Mouse (Mus musculus) lung, embryonic 16.5 days (tissue): Measurements from ENCODE around the gene Lonrf3. TPM values are rescaled to one million over a fixed set of nuclear protein-coding genes. Genes with fewer than 3 reads are reported as not detected.

Experiments
- ATAC-seq: fragments of 200-750 bp; cut with Nextera tagmentation; 2 replicates; pipeline ENCODE4 v1.8.0; 2017; ENCODE audit warnings: low read depth, mild to moderate bottlenecking, moderate library complexity
- H3K27ac ChIP-seq: fragments of 300-500 bp; sonication (generic); 2 replicates; pipeline ENCODE4 v1.5.1; 2014; ENCODE audit warnings: mild to moderate bottlenecking, control low read depth, low read length
- H3K27me3 ChIP-seq: fragments of 300-500 bp; sonication (generic); 2 replicates; pipeline ENCODE4 v1.6.1; 2014; ENCODE audit warnings: low read depth, low read length, mixed read lengths; ENCODE audit not compliant: control insufficient read depth, insufficient read depth
- H3K36me3 ChIP-seq: fragments of 300-500 bp; sonication (generic); 2 replicates; pipeline ENCODE4 v1.6.1; 2014; ENCODE audit warnings: low read length; ENCODE audit not compliant: control insufficient read depth, insufficient read depth
- H3K4me1 ChIP-seq: fragments of 300-500 bp; sonication (generic); replicated peaks from 2 replicates; pipeline ENCODE4 v1.6.1; 2014; ENCODE audit warnings: low read length, mixed read lengths; ENCODE audit not compliant: control insufficient read depth, insufficient read depth
- H3K4me2 ChIP-seq: fragments of 300-500 bp; sonication (generic); 2 replicates; pipeline ENCODE4 v1.6.1; 2014; ENCODE audit warnings: low read depth, low read length, control low read depth
- H3K4me3 ChIP-seq: fragments of 300-500 bp; sonication (generic); 2 replicates; pipeline ENCODE4 v1.5.1; 2014; ENCODE audit warnings: mild to moderate bottlenecking, low read length, control low read depth
- H3K9ac ChIP-seq: fragments of 300-500 bp; sonication (generic); 2 replicates; pipeline ENCODE4 v1.6.1; 2014; ENCODE audit warnings: low read length, control low read depth
- H3K9me3 ChIP-seq: fragments of 300-500 bp; sonication (generic); 2 replicates; pipeline ENCODE4 v1.6.1; 2016; ENCODE audit warnings: low read length; ENCODE audit not compliant: control insufficient read depth
- WGBS: fragments of 180-500 bp; shearing (Covaris S2); extraction: QIAGEN DNeasy Blood & Tissue Kit; methylation state at CpG from one replicate; pipeline ENCODE4 v1.1.7; 2014; 5-methylcytosine and 5-hydroxymethylcytosine counted together
- polyA plus RNA-seq: library from polyadenylated mRNA; unstranded; fragments of >200 nt; fragmentation: Nextera tagmentation; extraction: Ambion mirVana; gene quantifications from 2 replicates; pipeline ENCODE4 v1.2.1, GENCODE M21; 2015

Lonrf3 gene
- 0.84 and 1.1 TPM in 2 replicates for polyA plus RNA-seq

- ATAC-seq: peak; percentile 77
- Histone ChIP-seq H3K4me2 (peak within 1 kb of the TSS; percentile 76), H3K4me3 (peak within 1 kb of the TSS; percentile 55), H3K9ac (peak within 1 kb of the TSS; percentile 57), H3K27ac (no peak within 1 kb of the TSS), H3K36me3 (no peaks in the 10 kb centered on the region), H3K4me1 (no peaks in the 10 kb centered on the region; the same call in 1 of the 2 replicates), H3K27me3 (no peaks in the 10 kb centered on the region; the same call in 1 of the 2 replicates), H3K9me3 (no peaks in the 10 kb centered on the region; the same call in 1 of the 2 replicates)
- WGBS: 24% methylated on average over 66 of the region's 68 CpGs
Measured at GRCm38 (mm10) chrX:36328271-36329039, at the start of gene Lonrf3. Gene Lonrf3 (plus strand): TSS chrX:36328353.

- WGBS: 32% methylated on average over 1 of the region's 1 CpGs
- Histone ChIP-seq H3K4me3 (no peak overlapping the region), H3K4me2 (no peak overlapping the region), H3K27me3 (no peaks in the 10 kb centered on the region), H3K36me3 (no peaks in the 10 kb centered on the region), H3K9ac (no peak overlapping the region), H3K9me3 (no peaks in the 10 kb centered on the region), H3K27ac (no peak overlapping the region), H3K4me1 (no peaks in the 10 kb centered on the region)
- no peak for ATAC-seq
Measured at GRCm38 (mm10) chrX:36278750-36279149, 49.4 kb upstream of the Lonrf3 start.

GRCm38 (mm10) chrX:36311420-36311819, 16.7 kb upstream of the Lonrf3 start:
- Histone ChIP-seq H3K36me3 (no peaks in the 10 kb centered on the region), H3K4me2 (no peak overlapping the region), H3K4me3 (no peak overlapping the region), H3K4me1 (no peaks in the 10 kb centered on the region), H3K9me3 (no peaks in the 10 kb centered on the region), H3K9ac (no peak overlapping the region), H3K27ac (no peak overlapping the region), H3K27me3 (no peaks in the 10 kb centered on the region)
- WGBS: 64% methylated on average over 3 of the region's 3 CpGs
- no peak for ATAC-seq

- 14% methylated on average over 17 of the region's 20 CpGs for WGBS
- H3K9ac ChIP-seq: no peak overlapping the region
Measured at GRCm38 (mm10) chrX:36327491-36328255, 480 bp upstream of the Lonrf3 start.

GRCm38 (mm10) chrX:36329040-36329649, 992 bp downstream of the Lonrf3 start:
- no peaks in the 10 kb centered on the region; the same call in 1 of the 2 replicates for H3K9me3 ChIP-seq
- H3K4me2 ChIP-seq: peak overlapping the region; percentile 76
- 25% methylated on average over 24 of the region's 66 CpGs for WGBS
- no peak overlapping the region for H3K27ac ChIP-seq
- H3K9ac ChIP-seq: peak overlapping the region; percentile 57
- H3K4me3 ChIP-seq: peak overlapping the region; percentile 55
- H3K4me1 ChIP-seq: no peaks in the 10 kb centered on the region; the same call in 1 of the 2 replicates
- ATAC-seq: peak; percentile 27
- no peaks in the 10 kb centered on the region; the same call in 1 of the 2 replicates for H3K27me3 ChIP-seq
- H3K36me3 ChIP-seq: no peaks in the 10 kb centered on the region

More at GRCm38 (mm10) chrX:36327491-36328255, 480 bp upstream of the Lonrf3 start:
- no peaks in the 10 kb centered on the region for H3K36me3 ChIP-seq
- ATAC-seq: peak; percentile 31; the same call in 1 of the 2 replicates
- peak overlapping the region; percentile 55 for H3K4me3 ChIP-seq
- H3K4me1 ChIP-seq: no peaks in the 10 kb centered on the region; the same call in 1 of the 2 replicates
- H3K9me3 ChIP-seq: no peaks in the 10 kb centered on the region; the same call in 1 of the 2 replicates
- H3K27ac ChIP-seq: no peak overlapping the region
- peak overlapping the region; percentile 76 for H3K4me2 ChIP-seq
- no peaks in the 10 kb centered on the region; the same call in 1 of the 2 replicates for H3K27me3 ChIP-seq

- Histone ChIP-seq H3K27me3 (no peaks in the 10 kb centered on the region; the same call in 1 of the 2 replicates), H3K4me3 (peak overlapping the region; percentile 55), H3K4me1 (no peaks in the 10 kb centered on the region; the same call in 1 of the 2 replicates), H3K9me3 (no peaks in the 10 kb centered on the region; the same call in 1 of the 2 replicates), H3K27ac (0 out of 2 replicates have a peak overlapping the region, but pooled peaks have one; percentile 22), H3K9ac (peak overlapping the region; percentile 57), H3K36me3 (no peaks in the 10 kb centered on the region), H3K4me2 (peak overlapping the region; percentile 76)
- WGBS: 18% methylated on average over 25 of the region's 44 CpGs
- ATAC-seq: peak; percentile 79
Measured at GRCm38 (mm10) chrX:36329849-36330411, 1.8 kb downstream of the Lonrf3 start.

- no peaks in the 10 kb centered on the region for H3K4me1 ChIP-seq
- no peaks in the 10 kb centered on the region for H3K27me3 ChIP-seq
- no peak overlapping the region for H3K9ac ChIP-seq
- no peaks in the 10 kb centered on the region for H3K9me3 ChIP-seq
- H3K36me3 ChIP-seq: no peaks in the 10 kb centered on the region
- no peak overlapping the region for H3K27ac ChIP-seq
- 49% methylated on average over 3 of the region's 3 CpGs for WGBS
- ATAC-seq: no peak
- H3K4me2 ChIP-seq: no peak overlapping the region
- H3K4me3 ChIP-seq: no peak overlapping the region
Measured at GRCm38 (mm10) chrX:36352446-36352845, 24.3 kb downstream of the Lonrf3 start.

GRCm38 (mm10) chrX:36385340-36385739, 57.2 kb downstream of the Lonrf3 start:
- Histone ChIP-seq H3K9me3 (no peaks in the 10 kb centered on the region), H3K27ac (no peak overlapping the region), H3K27me3 (no peaks in the 10 kb centered on the region), H3K36me3 (no peaks in the 10 kb centered on the region), H3K4me3 (no peak overlapping the region), H3K4me1 (no peaks in the 10 kb centered on the region), H3K4me2 (no peak overlapping the region), H3K9ac (no peak overlapping the region)
- ATAC-seq: no peak
